Mouse (Mus musculus) erythroblast, embryonic 14.5 days (primary cell): Measurements from ENCODE around the gene Dnajc21. TPM values are rescaled to one million over a fixed set of nuclear protein-coding genes. Genes with fewer than 3 reads are reported as not detected.

Experiments
- H3K27me3 ChIP-seq: 2 replicates; pipeline ENCODE4 v1.6.1; 2012; ENCODE audit warnings: inconsistent platforms; ENCODE audit not compliant: control insufficient read depth
- H3K36me3 ChIP-seq: 2 replicates; pipeline ENCODE4 v1.6.1; 2012; ENCODE audit warnings: mild to moderate bottlenecking, inconsistent platforms; ENCODE audit not compliant: control insufficient read depth
- H3K4me1 ChIP-seq: 2 replicates; pipeline ENCODE4 v1.6.1; 2012; ENCODE audit warnings: inconsistent platforms; ENCODE audit not compliant: control insufficient read depth
- H3K4me3 ChIP-seq: replicated peaks from 2 replicates; pipeline ENCODE3; 2012; ENCODE audit warnings: moderate library complexity, mild to moderate bottlenecking, inconsistent platforms
- H3K9me3 ChIP-seq: 2 replicates; pipeline ENCODE4 v1.6.1; 2012; ENCODE audit warnings: low read length, inconsistent platforms, mixed read lengths; ENCODE audit not compliant: control insufficient read depth
- GATA1 ChIP-seq: IDR thresholded peaks from 2 replicates; pipeline ENCODE4 v1.6.1; 2012; ENCODE audit warnings: low read length, inconsistent platforms, mixed read lengths
- TAL1 ChIP-seq: IDR thresholded peaks from 3 replicates; pipeline ENCODE4 v1.6.1; 2012; ENCODE audit warnings: low read length, inconsistent platforms, mixed read lengths
- polyA plus RNA-seq: library from polyadenylated mRNA; stranded (reverse); fragments of >175 nt; gene quantifications from 2 replicates; pipeline ENCODE4 v1.2.3, GENCODE M21; 2012

Gene Dnajc21
- polyA plus RNA-seq, 1 experiment, result 0.54 TPM

- TF ChIP-seq TAL1, result no peak
- Histone ChIP-seq H3K9me3 (no peaks in the 10 kb centered on the region), H3K4me3 (no peak overlapping the region), H3K4me1 (peaks cover 3% of the 10 kb centered on the region), H3K27me3 (no peaks in the 10 kb centered on the region), H3K36me3 (peaks cover 47% of the 10 kb centered on the region)
These were observed 23.2 kb downstream of the Dnajc21 start for GRCm38 (mm10) chr15:10447102-10447501.

- peaks cover 3% of the 10 kb centered on the region for H3K4me1 ChIP-seq
- peaks cover 20% of the 10 kb centered on the region for H3K36me3 ChIP-seq
- no peak overlapping the region for H3K4me3 ChIP-seq
- TF ChIP-seq TAL1 (no peak), GATA1 (no peak)
- H3K27me3 ChIP-seq, result no peaks in the 10 kb centered on the region
- H3K9me3 ChIP-seq, result no peaks in the 10 kb centered on the region
These were observed 28.0 kb downstream of the Dnajc21 start for GRCm38 (mm10) chr15:10442275-10442674.

- no peaks in the 10 kb centered on the region for H3K4me1 ChIP-seq
- TF ChIP-seq TAL1, result no peak
- TF ChIP-seq GATA1, result no peak
- H3K4me3 ChIP-seq, result no peak overlapping the region
- no peaks in the 10 kb centered on the region for H3K27me3 ChIP-seq
- peaks cover 16% of the 10 kb centered on the region for H3K36me3 ChIP-seq
- no peaks in the 10 kb centered on the region for H3K9me3 ChIP-seq
These were observed 28.8 kb downstream of the Dnajc21 start for GRCm38 (mm10) chr15:10441493-10441892.

GRCm38 (mm10) chr15:10439963-10440362 is 30.4 kb downstream of the Dnajc21 start:
- no peaks in the 10 kb centered on the region for H3K27me3 ChIP-seq
- H3K9me3 ChIP-seq, result 0 out of 2 replicates have a peak, but pooled peaks cover 2% of the 10 kb centered on the region
- peaks cover 12% of the 10 kb centered on the region for H3K36me3 ChIP-seq
- TF ChIP-seq TAL1 (no peak), GATA1 (no peak)
- no peaks in the 10 kb centered on the region for H3K4me1 ChIP-seq
- no peak overlapping the region for H3K4me3 ChIP-seq

DNA sequence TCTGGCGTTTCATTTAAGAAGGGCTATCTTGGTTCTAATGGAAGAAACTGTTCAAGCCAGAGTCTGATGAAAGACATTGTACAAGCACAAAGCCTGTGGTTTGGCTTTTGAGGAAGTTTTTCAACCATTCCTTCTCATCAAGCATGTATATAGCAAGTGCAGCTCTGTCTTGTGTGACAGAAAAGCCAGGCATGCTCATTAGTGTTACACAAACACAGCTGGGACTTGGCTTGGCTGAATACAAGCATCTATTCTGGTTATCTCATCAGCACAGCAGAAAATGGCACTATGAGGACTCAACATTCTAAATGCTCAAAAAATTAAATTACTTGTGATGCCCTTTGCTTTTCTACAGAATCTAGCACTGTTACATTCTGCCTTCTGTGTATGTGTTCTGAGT is 33.4 kb downstream of the Dnajc21 start:
- Histone ChIP-seq H3K27me3 (no peaks in the 10 kb centered on the region), H3K4me1 (no peaks in the 10 kb centered on the region), H3K4me3 (no peak overlapping the region), H3K36me3 (peaks cover 4% of the 10 kb centered on the region; the same call in 1 of the 2 replicates), H3K9me3 (0 out of 2 replicates have a peak, but pooled peaks cover 2% of the 10 kb centered on the region)
- TF ChIP-seq GATA1 (no peak), TAL1 (no peak)

DNA sequence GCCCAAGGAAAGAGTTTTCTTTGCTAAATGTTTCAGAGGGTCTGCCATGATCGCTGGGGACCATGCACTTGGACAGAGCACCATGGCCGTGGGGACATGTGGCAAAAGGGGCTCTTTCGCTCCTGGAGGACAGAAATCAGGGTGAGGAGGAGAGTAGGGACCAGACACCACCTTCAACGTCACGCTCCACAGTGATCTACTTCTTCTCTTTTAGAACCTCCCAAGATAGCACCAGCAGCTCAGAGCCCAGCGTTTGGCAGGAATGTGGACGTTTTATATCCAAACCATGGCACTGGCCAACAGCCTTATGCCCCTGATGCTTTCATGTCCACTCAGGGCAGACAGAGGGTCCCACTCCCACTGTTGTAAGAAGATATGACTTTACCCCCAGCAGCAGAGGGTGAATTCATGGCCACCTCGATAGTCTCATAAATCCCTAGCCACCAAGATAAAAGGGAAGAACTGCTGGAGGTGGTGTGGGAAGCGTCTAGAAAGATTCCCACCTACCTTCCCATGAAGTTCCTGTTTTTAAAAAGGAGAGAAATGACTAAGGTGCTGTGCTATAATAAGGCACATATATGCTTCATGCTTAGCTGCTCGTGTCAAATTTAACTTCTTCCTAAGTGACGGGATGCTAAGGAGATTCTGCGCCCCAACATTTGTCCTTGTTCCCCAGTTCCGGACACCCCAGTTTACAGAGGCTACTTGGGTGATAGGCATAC is 43.6 kb downstream of the Dnajc21 start:
- H3K4me1 ChIP-seq, result no peaks in the 10 kb centered on the region
- no peaks in the 10 kb centered on the region for H3K36me3 ChIP-seq
- TF ChIP-seq GATA1, result no peak
- H3K9me3 ChIP-seq, result no peaks in the 10 kb centered on the region
- no peak overlapping the region for H3K4me3 ChIP-seq
- no peaks in the 10 kb centered on the region for H3K27me3 ChIP-seq

DNA sequence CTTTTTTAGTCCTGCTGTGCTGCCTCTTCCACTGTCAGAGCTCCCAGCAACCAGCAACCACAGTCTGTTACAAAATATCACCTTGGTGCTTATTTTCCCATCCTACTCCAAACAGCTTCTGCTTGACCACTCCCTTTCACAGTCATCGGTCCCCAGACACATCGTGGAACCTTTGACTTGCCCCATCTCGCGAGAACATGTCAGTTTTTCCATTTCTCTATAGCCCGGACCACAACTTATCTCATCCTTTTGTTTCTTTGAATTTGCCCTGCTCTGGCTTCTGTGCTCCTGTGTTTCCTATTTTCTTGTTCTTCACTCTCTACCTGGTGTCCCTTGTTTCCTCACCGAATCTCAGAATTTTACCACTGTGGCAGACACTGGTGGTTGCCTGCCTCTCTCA is 44.2 kb downstream of the Dnajc21 start:
- Histone ChIP-seq H3K36me3 (no peaks in the 10 kb centered on the region), H3K4me3 (no peak overlapping the region), H3K9me3 (no peaks in the 10 kb centered on the region), H3K27me3 (no peaks in the 10 kb centered on the region), H3K4me1 (no peaks in the 10 kb centered on the region)
- no peak for TF ChIP-seq TAL1
- TF ChIP-seq GATA1, result no peak

- Histone ChIP-seq H3K36me3 (no peaks in the 10 kb centered on the region), H3K27me3 (no peaks in the 10 kb centered on the region), H3K9me3 (no peaks in the 10 kb centered on the region), H3K4me3 (no peak overlapping the region), H3K4me1 (no peaks in the 10 kb centered on the region)
- TF ChIP-seq GATA1, result no peak
- TF ChIP-seq TAL1, result no peak
These were observed 48.6 kb downstream of the Dnajc21 start for GRCm38 (mm10) chr15:10421785-10422144.

DNA sequence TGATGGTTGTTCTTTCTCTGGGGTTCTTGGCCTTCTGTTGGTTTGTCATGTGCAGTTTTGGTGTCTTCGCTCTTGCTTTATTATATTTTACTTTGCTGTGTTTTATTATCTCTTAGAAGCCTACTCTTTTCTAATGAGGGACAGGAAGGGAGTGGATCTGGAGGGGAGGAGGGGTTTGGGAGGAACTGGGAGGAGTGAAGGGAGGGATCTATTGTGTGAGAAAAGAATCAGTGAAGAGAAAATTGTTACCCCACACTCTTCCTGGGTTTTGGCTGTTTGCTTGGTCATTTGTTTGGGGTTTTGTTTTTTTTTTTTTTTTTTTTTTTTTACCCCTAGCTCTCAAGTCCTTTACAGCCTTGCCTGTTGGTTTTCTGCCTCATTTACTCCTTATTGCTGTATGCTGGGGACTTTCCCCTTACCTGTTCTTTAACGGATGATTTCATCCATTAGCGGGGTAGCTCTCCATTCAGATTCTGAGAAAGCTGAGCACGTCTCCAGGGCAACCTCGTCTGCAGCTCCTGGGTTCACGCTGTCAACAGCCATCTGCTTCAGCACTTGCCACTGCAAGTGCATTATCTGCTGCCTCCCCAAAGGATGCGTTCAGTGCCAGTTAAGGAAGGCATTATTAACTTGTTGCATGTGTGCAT is 49.1 kb downstream of the Dnajc21 start:
- no peaks in the 10 kb centered on the region for H3K9me3 ChIP-seq
- TF ChIP-seq GATA1, result no peak
- TF ChIP-seq TAL1, result no peak
- no peaks in the 10 kb centered on the region for H3K27me3 ChIP-seq
- H3K4me3 ChIP-seq, result no peak overlapping the region
- H3K36me3 ChIP-seq, result no peaks in the 10 kb centered on the region
- H3K4me1 ChIP-seq, result no peaks in the 10 kb centered on the region

DNA sequence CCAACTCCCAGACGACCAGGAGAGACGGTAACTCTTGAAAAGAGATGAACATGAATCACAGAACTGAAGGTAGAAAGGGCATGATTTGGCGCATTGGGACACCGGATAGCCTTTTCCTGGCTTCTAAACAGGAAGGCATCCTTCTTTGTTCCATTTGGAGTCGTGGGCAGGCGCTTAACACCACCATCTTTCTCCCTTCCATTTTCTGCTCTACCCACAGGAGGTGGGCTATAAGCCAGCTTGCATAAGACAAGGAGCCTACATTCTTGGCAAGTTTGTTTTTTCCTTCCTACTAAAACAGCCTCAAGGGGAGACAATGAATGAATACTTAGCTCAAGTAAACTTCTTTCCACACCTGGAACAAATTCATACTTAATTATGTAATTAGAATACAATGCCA is 56.7 kb downstream of the Dnajc21 start:
- H3K36me3 ChIP-seq, result no peaks in the 10 kb centered on the region
- H3K4me3 ChIP-seq, result no peak overlapping the region
- no peak for TF ChIP-seq GATA1
- no peak for TF ChIP-seq TAL1
- no peaks in the 10 kb centered on the region for H3K9me3 ChIP-seq
- no peaks in the 10 kb centered on the region for H3K27me3 ChIP-seq
- no peaks in the 10 kb centered on the region for H3K4me1 ChIP-seq
